Mouse (Mus musculus): ENCODE measurements around the gene Pih1h3b. TPM values are rescaled to one million over a fixed set of nuclear protein-coding genes. Genes with fewer than 3 reads are reported as not detected.

The Pih1h3b gene
- total RNA-seq (2021) = not detected

GRCm38 (mm10) chrX:140062135-140062975 is at the start of gene Pih1h3b, which contains the start of gene Nup62cl:
TSS of gene Pih1h3b (plus strand) at chrX:140062879.
TSS of gene Nup62cl (minus strand) at chrX:140062712.
- DNase-seq (ENCODE audit: extremely low spot score in 1 of 2, low spot score in 1 of 2) = no peak

DNA sequence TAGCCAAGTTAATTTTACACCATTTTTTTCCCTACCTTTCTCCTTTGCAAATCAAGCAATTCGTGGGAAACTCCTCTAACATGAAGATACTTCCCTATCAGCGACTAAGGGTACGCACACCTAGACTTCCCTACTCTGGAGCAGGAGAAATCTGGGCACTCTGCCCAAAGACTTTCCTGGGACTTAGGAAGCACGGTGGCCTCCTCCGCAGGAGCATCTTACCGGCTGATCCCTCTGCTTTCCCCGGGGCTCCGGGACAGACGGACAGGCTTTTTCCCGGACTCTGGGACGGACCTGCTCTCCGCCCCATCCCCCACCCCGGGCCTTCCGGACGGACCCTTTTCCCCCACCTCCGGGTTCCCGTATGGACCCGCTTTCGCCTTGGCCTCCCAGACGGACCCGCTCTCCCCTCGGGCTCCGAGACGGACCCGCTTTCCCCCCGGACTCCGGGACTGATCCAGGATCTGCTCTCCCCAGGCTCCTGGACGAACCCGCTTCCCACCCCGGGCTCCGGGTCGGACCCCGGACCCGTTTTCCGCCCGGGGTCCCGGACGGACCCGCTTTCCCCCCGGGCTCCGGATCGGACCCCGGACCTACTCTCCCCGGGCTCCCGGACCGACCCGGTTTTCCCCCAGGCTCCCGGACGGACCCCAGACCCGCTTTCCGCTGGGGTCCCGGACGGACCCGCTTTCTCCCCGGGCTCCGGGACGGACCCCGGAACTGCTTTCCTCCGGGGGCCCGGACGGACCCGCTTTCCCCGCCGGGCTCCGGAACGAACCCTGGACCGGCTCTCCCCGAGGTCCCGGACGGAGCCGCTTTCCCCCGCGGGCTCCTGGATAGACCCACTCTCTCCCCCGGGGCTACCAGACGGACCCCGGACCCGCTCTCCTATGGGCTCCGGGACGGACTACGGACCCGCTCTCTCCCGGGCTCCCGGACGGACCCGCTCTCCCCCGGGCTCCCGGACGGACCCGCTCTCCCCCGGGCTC is 1.5 kb upstream of the Pih1h3b start:
- DNase-seq (ENCODE audit: extremely low spot score in 1 of 2, low spot score in 1 of 2) = no peak

GRCm38 (mm10) chrX:140082535-140082934 is 19.9 kb downstream of the Pih1h3b start:
- no peak for DNase-seq (ENCODE audit: extremely low spot score in 1 of 2, low spot score in 1 of 2)

DNA sequence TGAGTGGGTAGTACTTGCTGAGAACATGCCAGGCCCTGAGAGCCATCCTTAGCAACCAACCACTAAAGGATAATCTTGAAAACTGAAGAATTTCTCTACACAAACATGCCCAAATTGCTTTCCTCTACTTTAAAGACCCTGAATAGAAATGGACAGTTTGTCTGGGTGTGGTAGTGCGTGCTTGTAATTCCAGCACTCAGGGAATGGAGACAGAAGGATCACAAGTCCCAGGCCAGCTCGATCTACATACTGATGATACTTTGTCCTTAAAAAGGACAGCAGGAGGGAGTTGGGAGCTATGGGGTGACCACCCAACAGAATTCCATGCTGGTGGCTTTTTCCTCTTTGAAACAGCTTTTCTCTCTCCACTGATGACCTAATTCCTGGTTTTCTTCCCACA is 31.4 kb downstream of the Pih1h3b start:
- no peak for DNase-seq (ENCODE audit: extremely low spot score in 1 of 2, low spot score in 1 of 2)

Other genes with a start within 250 kb of the Pih1h3b start
- 1 to 10 TPM; 3.8 to 5.8 TPM for gene Morc4, start 191.2 kb upstream of the Pih1h3b start, total RNA-seq (2021)
- gene Rbm41, start 64.3 kb upstream of the Pih1h3b start, total RNA-seq (2021) = 1 to 10 TPM; 7.3 to 8.6 TPM
- gene Nup62cl, start 167 bp upstream of the Pih1h3b start, total RNA-seq (2021) = under 1 TPM; 0.19 to 0.39 TPM

Data from layer of hippocampus, postnatal 25 days (tissue).